Mouse (Mus musculus): Measurements from ENCODE around the gene Bnipl.

Gene Bnipl

DNA sequence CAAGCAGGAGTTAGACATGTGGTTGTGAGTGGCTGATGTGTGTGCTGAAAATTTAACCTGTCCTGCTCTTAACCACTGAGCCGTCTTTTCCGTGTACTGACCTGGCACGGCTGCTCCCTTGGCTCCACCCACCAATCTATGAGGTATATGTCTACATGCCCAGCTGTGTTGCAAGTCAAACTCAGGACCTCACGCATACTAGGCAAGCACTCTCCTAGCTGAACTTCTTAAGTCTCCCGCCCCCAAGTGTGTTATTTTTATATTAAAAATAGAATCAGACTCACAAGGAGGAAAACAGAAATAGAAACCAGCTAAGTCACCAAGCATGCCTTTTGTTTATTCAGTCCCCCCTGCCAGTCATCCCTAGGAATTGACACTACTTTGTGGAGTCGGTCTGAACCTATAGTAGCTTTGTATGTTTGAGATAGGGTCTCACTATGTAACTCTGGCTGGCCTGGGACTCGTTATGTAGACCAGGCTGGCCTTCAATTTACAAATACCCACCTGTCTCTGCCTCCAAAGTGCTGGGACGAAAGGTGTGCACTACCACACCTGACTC is 13.4 kb downstream of the Bnipl start:
- DNase-seq (ENCODE audit: low read depth, low spot score) = no peak

DNA sequence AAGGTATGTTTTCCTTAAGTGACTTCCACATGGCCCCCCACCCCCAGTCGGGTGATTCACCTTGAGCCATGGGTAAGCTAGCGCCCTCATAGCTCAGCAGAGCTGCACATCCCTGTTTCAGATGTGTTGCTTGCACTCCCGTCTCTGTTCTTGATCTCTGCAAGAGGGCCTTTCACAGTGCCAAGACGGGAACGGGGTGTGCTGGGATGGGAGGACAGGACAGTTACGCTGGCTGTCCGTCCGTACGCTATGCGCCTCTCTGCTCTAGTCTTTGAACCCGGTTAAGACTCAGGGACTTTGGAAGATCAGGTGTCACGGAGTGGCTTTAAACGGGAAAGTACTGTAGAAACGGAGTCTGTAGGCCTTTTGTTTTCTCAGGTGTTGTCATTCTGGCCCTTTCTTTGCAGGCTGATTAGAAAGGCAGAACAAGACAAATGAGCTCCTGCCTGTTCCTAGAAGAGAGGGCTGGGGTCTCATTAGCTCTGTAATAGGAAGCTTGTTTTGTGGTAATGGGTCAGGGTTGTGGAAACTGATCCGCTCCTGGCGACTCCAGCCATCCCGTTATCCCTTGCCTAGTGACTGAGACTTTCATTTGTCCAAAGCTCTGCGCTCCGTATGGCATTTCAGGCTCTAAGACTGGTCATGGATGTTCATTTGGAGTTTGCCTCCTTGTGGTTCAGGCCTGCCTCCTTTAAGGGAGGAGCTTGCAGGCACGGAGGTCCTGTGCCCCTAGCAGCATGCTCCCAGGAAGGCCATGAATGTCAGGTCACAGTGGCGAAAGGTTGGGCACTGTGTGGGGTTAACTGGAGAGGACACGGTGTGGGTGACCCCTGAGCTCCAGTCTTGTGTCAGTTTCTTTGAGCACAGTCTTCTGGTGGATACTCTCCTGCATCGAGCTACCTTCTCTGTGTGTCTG is 15.3 kb downstream of the Bnipl start:
- no peak for DNase-seq (ENCODE audit: low read depth, low spot score)

DNA sequence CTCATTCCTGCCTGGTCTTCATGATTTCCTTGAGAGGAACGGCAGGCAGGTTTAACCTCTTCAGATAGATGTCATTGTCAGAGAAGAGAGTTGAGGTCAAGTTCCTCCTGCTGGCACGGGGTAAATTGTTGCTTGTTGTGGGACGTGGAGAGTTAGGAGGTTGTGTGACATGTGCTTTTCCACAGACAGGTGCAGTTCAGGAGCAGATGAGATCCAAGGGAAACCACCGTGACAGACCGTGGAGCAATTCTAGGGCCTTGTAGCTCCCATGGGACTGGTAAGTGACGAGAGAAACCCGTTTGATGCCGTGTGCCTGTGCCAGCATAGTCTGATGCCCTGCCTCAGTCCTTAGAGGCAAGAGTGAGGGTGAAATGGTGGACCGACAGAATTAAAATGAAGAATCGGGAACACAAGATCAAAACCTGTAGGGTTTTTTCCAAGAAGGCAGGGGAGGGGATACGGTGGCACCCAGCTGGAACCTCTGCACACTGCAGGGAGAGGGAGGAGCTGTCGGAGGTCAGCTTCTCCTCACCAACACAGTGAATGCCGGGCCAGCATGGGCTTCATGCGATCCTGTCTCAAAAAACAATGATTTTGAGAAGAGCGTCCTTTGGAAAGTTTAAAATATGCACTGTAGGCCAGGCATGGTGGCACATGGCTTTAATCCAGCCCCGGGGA is 17.6 kb downstream of the Bnipl start:
- DNase-seq (ENCODE audit: low read depth, low spot score) = no peak

DNA sequence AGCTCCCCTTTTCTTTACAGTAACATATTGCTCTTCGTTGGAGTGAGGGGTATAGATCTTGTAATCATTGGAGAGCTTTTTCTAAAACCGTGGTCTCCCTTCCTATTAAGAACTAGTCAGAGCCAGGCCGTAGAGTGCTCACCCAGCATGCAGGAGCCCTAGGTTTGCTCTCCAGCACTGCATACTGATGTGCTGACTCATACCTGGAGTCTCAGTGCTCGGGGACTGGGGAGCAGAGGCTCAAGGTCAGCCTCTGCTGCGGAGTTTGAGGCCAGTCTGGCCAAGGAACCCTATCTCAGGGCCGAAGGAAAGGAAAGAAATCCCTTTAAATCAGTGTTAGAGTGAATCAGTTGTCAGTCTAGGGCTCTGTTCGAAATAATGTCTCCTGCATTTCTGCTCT is 18.2 kb downstream of the Bnipl start:
- no peak for DNase-seq (ENCODE audit: low read depth, low spot score)

DNA sequence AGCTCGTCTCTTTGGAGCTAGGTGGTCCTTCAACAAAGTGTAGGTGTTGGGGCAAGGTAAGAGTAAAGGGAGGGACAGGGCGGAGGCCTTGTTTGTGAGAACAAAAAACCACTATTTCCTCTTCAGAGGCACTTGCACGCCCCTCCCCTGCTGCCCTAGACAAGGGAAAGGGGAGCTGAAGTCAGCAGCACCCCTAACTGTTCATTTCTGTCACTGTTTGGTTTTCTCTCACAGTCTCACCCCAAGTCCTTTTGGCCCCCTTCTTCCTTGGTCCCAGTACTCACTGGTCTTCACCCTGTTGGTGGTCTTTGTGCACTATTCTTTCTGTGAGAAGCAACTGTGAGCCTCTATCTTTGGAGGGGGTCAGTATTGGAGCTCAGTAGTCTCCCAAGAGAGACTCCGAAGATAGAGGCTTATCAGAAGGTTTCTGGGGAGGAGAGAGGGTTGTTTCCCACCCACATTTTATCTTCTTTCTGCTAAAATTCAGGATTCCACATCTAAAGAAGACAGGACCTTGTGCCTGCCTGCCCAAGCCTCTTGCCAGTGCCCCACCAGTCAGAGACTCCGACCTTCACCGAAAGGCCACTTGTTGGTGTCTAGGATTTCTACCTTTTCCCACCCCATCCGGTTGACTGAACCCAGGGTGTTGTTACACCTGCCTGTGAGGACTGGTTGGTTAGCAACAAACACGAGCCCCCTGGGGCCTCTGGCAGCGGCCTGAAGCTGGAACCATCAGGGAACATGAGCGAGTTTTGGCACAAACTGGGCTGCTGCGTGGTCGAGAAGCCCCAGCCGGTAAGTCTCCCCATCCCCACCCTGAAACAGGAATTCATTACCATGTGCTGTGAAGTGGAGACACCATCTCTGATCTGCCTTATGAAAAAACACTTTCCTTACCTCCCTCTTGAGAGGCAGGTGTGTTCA is 19.4 kb downstream of the Bnipl start, which contains the start of gene Mllt11:
Gene Mllt11, minus strand, starts transcription at position 874 of the 924 bp plus-strand sequence.
- DNase-seq (ENCODE audit: low read depth, low spot score) = no peak

DNA sequence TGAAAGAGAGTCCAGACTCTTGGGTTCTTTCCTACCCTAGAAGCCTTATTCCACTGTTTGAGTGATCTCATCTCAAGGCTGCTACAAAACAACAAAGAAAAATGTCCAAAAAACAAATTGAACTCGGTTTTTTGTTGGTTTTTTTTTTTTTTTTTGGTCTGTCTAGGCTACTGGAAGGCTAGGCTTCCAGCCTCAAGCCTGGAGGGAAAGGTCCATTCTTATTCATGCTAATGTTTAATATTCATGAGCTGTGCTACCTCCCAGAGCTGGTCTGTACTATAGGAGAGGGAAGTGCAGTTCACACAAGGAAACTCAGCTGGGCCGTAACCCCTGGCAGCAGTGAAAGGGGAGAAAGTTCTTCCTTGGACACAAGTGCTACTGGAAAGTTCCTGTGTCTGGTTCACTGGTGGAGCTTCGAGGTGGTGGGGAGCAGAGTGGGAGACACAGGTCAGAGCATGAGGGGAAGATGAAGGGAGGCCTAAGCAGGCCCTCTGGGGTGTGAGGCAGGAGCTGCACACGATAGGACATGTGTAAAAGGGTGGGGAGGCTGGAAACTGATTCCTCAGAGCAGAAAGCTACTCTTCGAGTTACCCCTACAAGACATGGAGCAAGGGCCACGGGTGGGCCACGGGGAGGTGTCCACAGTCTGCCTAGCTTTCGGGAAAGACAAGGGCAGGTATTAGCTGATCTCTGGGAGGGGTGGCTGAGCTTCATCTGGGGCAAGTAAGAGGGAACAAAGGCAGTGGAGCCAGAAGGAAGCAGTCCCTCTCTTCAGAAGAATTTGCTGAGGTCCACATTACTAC is 20.3 kb downstream of the Bnipl start:
- DNase-seq (ENCODE audit: low read depth, low spot score) = peak; percentile 8

- peak; percentile 20 for DNase-seq (ENCODE audit: low read depth, low spot score)
Measured at GRCm38 (mm10) chr3:95229781-95230494, 21.1 kb downstream of the Bnipl start.

- peak; percentile 37 for DNase-seq (ENCODE audit: low read depth, low spot score)
Measured at GRCm38 (mm10) chr3:95228894-95229780, 21.9 kb downstream of the Bnipl start.

DNA sequence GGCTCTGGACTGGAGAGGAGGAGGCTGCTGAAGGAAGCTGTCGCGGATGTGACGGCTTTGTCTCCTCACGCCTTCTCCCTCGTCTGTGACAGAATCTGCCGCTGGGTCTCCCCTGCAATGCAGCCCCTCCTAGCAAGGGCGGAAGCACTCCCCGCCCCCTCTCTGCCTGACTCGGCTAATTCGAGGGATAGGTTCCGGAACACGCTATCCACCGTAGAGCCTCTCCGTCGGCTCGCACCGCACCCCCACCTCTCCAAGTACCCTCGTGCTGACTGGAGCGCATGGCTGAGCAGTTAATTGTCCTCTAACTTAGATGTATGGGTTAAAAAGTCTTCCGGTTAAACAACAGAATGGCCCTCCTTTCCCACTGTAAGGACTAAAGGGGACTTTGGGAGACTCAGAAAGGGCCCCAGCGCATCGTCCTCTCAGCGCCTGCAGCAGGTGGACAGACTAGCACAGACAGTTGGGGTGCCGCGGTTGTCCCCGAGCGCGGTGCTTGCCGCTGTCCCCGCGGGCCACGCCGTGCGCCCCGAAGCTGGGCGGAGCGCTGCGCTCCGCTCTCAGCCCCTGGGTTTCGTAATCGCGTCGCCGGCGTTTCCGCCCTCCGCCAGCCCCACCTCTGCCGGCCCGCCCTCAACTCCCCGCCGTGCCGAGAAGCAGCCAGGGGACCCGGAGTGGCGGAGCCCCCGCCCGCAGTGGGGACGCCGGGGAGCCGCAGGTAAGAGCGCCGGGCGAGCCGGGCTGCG is 22.7 kb downstream of the Bnipl start, which contains the start of gene Cdc42se1:
Gene Cdc42se1, plus strand, starts transcription at position 585 of the 746 bp plus-strand sequence.
- DNase-seq (ENCODE audit: low read depth, low spot score) = peak; percentile 91

DNA sequence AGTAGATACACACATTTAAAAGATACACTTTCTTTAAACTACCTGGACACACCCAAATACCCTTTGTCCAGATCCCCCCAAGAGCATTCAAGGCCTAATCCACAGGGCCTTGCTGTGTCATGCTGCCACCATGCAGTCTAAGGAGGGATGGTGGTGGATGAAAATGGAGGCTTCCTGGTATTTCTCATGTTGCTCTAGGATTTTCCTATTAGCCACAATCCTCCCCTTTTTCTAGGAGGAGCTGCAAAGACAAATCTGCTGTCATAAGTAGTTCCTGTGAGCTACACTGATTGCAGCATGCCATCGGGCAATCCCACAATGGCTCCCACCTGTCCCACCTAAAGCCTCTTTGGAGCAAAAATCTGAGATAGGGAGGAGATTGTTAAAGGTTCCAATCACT is 23.8 kb downstream of the Bnipl start:
- DNase-seq (ENCODE audit: low read depth, low spot score) = no peak

DNA sequence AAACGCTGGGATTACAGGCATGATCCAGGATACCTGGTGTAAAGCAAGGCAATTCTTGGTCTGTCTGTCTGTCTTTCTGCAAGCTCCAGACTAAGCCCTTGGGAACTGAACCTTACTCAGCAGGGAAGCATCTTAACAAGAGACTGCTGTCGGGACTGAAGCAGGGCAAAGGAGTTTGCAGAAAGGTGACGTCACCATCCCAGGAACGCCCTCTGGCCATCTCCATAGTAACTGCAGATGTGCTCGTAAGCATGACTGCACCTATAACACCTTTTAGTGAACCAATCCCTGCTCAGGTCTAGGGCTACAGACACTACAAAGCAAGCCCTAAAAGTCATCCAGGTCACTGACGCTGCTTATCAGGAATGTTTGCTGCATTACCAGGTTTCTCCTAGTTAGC is 26.7 kb downstream of the Bnipl start:
- DNase-seq (ENCODE audit: low read depth, low spot score) = no peak

GRCm38 (mm10) chr3:95223041-95223440 is 28.0 kb downstream of the Bnipl start:
- DNase-seq (ENCODE audit: low read depth, low spot score) = no peak

DNA sequence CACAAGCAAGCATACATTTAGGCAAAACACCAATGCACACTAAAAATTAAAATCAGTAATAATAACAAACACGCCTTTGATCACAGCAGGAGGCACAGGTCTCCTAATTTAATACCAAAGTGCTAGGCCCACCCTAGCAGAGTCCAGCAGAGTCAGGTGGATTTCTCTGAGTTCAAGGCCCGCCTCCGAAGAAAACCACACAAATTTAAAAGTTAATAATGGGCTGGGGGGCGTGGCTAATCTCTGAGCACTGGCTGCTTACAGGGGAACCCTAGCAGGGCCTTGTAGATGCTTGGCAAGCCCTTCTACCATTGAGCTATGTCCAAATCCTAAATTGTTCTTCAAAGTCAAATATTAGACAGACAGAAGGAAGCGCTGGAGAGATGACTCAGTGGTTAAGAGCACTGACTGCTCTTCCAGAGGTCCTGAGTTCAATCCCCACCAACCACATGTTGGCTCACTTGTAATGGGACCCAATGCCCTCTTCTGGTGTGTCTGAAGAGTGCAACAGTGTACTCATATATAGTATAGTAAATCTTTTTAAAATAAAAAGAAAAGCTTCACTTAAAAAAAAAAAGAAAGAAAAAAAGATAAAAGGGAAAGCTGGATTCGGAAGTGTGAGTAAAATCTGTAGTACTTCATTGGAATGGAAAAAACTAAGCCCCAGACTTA is 32.4 kb downstream of the Bnipl start:
- DNase-seq (ENCODE audit: low read depth, low spot score) = no peak

GRCm38 (mm10) chr3:95217255-95218134 is 33.5 kb downstream of the Bnipl start, which contains the start of gene Gabpb2:
Gene Gabpb2, minus strand, starts transcription at chr3:95217916.
- DNase-seq (ENCODE audit: low read depth, low spot score) = peak; percentile 79

DNA sequence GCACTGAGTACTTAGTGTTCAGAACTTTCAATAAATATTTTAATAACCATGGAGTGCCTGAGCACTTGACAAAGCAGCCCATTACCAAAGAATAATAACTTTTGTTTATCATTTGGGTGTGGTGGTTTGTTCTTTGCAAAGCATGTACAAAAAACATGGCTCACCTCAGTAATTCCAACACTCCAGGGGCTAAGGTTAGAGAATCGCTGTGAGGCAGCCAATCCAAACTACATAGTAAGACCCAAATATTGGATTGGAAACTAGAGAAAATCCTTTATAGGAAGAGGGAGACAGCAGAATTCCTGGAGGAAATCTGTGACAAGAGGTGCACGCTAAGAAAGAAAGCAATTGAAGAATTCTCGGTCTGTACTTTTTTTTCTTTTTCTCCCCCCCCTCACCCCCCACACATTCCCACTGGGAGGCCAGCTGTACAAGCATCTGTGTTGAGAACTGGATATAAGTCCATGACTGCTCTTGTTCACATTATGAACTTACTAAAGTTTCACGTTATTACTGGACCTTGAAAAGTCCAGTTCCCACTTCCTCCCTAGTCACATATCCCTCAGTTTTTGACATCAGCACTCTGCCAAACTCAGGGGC is 34.2 kb downstream of the Bnipl start:
- no peak for DNase-seq (ENCODE audit: low read depth, low spot score)

DNA sequence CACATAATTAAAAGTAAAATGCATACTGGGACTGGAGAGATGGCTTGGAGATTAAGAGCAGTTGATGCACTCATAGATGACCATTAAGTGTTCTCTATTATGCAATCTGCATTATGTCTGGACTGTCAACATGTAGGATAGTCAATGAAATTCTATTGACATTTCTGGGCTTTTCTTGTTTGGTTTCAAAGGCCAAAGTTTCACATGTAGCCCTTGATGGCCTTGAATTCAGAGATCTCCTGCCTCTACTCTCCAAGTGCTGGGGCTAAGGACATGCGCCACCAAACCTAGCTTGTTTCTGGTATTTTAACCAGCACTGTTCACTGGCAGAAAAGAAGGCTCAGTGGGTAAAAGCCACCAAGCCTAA is 37.4 kb downstream of the Bnipl start:
- DNase-seq (ENCODE audit: low read depth, low spot score) = no peak

Data from brain, embryonic 18.5 days (tissue).